Mouse (Mus musculus) MN1 (cell line): ENCODE results near the gene Isg15.

Experiments
- DNase-seq: peaks from one replicate; pipeline ENCODE4 v3.0.0-alpha.2; 2016; ENCODE audit warnings: low spot score

The Isg15 gene

GRCm38 (mm10) chr4:156203001-156203412 lies 2.4 kb upstream of the Isg15 start, which contains the start of gene AW011738:
AW011738 (plus strand) TSS chr4:156203304.
- DNase-seq: peak; percentile 85

GRCm38 (mm10) chr4:156202462-156202893 lies 1.9 kb upstream of the Isg15 start:
- DNase-seq: peak; percentile 79

GRCm38 (mm10) chr4:156197829-156198205 lies 2.8 kb downstream of the Isg15 start:
- DNase-seq: peak; percentile 97

- no peak for DNase-seq
Observed at GRCm38 (mm10) chr4:156197131-156197828, 3.3 kb downstream of the Isg15 start, which contains the start of gene Agrn. Agrn (minus strand) TSS chr4:156197488.

GRCm38 (mm10) chr4:156195927-156196870 lies 4.4 kb downstream of the Isg15 start:
- peak; percentile 61 for DNase-seq

- DNase-seq: no peak
Observed at GRCm38 (mm10) chr4:156194346-156194745, 6.3 kb downstream of the Isg15 start.

- no peak for DNase-seq
Observed at GRCm38 (mm10) chr4:156193906-156194305, 6.7 kb downstream of the Isg15 start.

- no peak for DNase-seq
Observed at GRCm38 (mm10) chr4:156193200-156193590, 7.4 kb downstream of the Isg15 start.

- no peak for DNase-seq
Observed at GRCm38 (mm10) chr4:156192421-156193199, 8.0 kb downstream of the Isg15 start.

- DNase-seq: no peak
Observed at GRCm38 (mm10) chr4:156188811-156189323, 11.8 kb downstream of the Isg15 start.

GRCm38 (mm10) chr4:156188162-156188810 lies 12.3 kb downstream of the Isg15 start:
- DNase-seq: no peak

- no peak for DNase-seq
Observed at GRCm38 (mm10) chr4:156185950-156186850, 14.4 kb downstream of the Isg15 start.

GRCm38 (mm10) chr4:156185456-156185949 lies 15.1 kb downstream of the Isg15 start:
- DNase-seq: no peak

GRCm38 (mm10) chr4:156184291-156184954 lies 16.2 kb downstream of the Isg15 start:
- no peak for DNase-seq

GRCm38 (mm10) chr4:156183747-156184146 lies 16.9 kb downstream of the Isg15 start:
- DNase-seq: no peak

GRCm38 (mm10) chr4:156177630-156178029 lies 23.0 kb downstream of the Isg15 start:
- no peak for DNase-seq

GRCm38 (mm10) chr4:156171828-156172227 lies 28.8 kb downstream of the Isg15 start:
- DNase-seq: no peak

GRCm38 (mm10) chr4:156169129-156169528 lies 31.5 kb downstream of the Isg15 start:
- DNase-seq: no peak

- no peak for DNase-seq
Observed at GRCm38 (mm10) chr4:156168611-156169010, 32.0 kb downstream of the Isg15 start.
